Mouse (Mus musculus) thymus, postnatal 0 days (tissue): Measurements from ENCODE around the gene Gm38394. TPM values are rescaled to one million over a fixed set of nuclear protein-coding genes. Genes with fewer than 3 reads are reported as not detected.
A peak's percentile ranks its signal among the peaks of the same experiment; 100 is the strongest.

Experiments
- DNase-seq: peaks from one replicate; pipeline ENCODE4 v3.0.0-alpha.2; 2015; ENCODE audit warnings: low spot score
- polyA plus RNA-seq: library from polyadenylated mRNA; unstranded; fragments of >200 nt; fragmentation: Nextera tagmentation; extraction: Ambion mirVana; gene quantifications from 2 replicates; pipeline ENCODE4 v1.2.1, GENCODE M21; 2015

The Gm38394 gene
- polyA plus RNA-seq, 1 experiment from 2014 or later: 3.0 TPM

- DNase-seq: no peak
Observed at GRCm38 (mm10) chr1:133664203-133664970, 3.3 kb upstream of the Gm38394 start.

DNA sequence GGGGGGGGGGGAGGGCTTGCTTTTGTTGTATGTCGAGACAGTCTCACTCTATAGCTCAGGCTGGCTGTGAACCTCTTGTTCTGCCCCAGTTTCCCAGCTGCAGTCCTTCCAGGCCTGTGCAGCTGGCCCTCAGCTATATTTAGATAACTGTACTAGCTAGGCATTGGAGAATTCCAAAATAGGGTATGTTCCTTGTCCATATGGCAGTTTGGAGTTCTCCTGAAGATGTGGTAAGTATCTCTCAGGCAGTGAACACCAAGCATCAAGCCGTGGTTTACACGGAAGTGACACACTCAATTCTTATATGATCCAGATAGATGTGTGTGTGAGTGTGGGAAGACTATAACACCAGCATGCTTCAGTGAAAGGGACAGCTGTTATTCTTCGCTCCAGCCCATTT is 2.3 kb upstream of the Gm38394 start:
- DNase-seq: no peak

- no peak for DNase-seq
Observed at GRCm38 (mm10) chr1:133662941-133663340, 1.8 kb upstream of the Gm38394 start.

DNA sequence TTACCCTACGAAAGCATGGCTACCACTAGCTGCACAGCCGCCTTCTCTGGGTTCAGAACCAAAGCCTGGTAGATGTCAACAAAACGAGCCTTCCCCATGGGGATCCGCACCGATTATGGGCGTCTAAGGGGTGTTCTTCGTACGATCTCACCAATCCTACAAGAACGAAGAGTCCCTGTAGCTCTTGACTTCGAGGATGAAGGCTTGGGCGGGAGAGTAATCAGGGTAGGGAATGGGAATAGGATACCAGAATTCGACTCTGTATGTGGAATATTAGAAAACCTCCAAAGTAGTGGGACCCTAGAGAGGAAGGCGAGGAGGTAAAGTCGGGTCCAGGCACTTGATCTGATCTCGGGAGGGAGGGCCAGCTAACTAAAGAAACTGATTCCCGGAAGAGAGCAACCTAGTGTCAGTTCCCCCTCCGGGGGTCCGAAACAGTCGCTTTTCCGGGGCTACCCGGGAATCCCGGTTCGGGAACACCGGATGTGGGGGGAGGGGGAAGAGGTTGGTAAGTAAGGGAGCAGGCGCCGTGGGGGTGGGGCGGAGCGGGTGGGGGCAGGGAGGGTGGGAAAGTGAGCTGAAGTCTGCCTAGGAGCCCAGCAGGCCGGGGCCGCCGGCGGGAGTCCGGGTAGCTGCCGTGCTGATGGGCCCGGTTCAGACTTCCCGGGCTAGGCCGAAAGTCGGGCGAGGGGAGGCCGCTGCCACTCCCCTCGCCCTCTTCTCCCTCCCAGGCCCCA is 484 bp downstream of the Gm38394 start, which contains the start of gene Zbed6:
Gene Zbed6 (minus strand): TSS at position 420 of the 737 bp plus-strand sequence.
- DNase-seq: peak; percentile 38

GRCm38 (mm10) chr1:133658878-133659277 is 2.2 kb downstream of the Gm38394 start:
- no peak for DNase-seq

DNA sequence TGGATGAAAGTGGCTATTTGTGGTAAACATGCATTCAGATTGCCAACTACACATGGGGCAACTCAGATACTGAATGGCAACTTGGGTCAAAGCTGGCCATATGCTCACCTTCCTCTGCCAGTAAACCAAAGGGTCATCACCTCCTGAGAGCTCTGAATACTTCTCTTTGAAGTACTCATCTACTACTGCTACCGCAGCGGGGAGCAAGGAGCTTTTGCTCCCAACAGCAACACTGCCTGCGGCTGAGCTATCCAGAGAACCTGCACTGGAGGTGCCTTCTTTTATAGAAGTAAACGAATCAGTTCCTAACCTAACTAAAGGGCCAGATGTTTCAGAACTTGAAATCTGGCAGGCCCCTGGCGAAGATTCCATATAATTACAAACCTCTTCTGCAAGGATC is 4.3 kb downstream of the Gm38394 start:
- no peak for DNase-seq

- no peak for DNase-seq
Observed at GRCm38 (mm10) chr1:133653033-133653432, 8.1 kb downstream of the Gm38394 start.

DNA sequence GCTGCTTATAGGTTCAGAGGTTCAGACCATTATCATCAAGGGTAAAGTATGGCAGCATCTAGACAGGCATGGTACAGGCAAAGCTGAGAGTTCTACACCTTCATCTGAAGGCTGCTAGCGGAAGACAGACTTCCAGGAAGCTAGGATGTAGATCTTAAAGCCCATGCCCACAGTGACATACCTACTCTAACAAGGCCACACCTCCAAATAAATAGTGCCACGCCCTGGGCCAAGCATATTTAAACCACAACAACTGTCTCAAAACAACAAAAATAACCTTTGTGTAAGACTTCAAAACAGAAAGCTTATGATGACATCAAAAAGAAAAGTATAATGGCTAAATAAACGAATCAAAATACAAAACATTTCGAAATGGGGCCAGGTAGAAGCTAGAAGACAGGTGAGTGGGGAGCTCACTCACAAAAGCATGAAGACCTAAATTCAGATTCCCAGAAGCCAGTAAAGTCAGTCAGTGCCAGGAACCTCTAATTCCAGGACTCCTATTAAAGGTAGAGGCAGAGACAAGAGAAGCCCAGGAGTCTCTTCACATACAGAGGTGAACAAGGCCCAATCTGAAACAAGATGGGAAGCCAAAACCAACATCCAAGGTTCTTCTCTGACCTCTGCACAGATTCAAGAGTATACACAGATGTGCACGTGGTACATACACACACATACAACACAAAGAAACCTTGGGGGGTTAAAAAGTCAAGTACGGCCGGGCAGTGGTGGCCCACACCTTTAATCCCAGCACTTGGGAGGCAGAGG is 10.6 kb downstream of the Gm38394 start:
- DNase-seq: no peak

GRCm38 (mm10) chr1:133645652-133646051 is 15.5 kb downstream of the Gm38394 start:
- no peak for DNase-seq

GRCm38 (mm10) chr1:133641163-133641562 is 20.0 kb downstream of the Gm38394 start:
- no peak for DNase-seq

DNA sequence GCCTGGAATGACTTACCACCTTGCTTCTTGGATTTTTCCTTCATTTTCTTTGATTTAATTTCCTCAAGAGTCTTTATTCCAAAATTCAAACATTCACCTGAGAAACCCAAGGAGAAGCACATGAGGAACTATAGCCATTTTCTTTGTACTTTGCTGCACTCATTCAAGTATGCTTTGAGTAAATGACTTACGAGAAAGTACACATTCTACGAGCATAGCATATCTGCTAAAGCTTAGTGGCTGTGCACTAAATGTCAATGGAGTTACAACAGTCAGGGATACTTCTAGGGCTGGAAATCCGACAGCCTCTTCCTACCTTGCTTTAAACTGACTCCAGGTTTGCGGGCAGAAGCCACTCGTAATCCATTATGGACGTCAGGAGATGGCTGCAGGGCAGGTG is 22.6 kb downstream of the Gm38394 start:
- no peak for DNase-seq

DNA sequence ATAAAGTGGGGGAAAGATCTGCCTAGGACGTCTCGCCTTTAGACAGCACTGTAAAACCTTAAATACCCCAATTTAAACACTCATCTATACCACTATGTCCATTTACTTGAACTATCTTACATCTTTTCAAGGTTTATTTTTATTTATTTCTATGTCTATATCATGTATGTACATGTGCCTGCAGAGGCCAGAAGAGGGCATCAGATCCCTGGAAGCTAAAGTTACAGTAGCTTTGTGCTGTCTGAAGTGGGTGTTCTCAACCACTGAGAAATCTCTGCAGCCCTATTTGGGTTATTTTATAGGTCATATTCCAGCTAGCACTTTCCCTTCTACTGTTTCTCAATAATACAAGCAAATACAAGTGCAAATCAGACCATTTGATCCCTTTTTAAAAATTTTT is 28.9 kb downstream of the Gm38394 start:
- no peak for DNase-seq

DNA sequence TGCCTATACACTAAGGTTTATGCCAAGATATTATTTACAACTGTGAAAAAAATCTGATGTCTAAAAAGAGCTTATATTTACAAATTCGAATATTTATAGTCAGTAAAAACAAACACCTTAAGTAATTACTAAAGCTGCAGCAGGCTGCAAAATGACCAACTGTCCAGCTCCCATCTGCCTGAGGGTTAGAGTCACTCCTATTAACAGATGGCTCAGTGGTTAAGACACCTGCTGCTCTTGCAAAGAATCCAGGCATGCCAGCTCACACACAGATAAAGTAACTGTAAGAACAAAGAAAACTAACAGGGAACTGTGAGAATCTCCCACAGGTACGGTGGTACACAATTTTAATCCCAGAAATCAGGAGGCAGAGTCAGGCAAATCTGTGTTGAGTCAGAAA is 36.1 kb downstream of the Gm38394 start:
- DNase-seq: no peak

GRCm38 (mm10) chr1:133618311-133618710 is 42.8 kb downstream of the Gm38394 start:
- no peak for DNase-seq

GRCm38 (mm10) chr1:133617908-133618307 is 43.2 kb downstream of the Gm38394 start:
- DNase-seq: no peak

DNA sequence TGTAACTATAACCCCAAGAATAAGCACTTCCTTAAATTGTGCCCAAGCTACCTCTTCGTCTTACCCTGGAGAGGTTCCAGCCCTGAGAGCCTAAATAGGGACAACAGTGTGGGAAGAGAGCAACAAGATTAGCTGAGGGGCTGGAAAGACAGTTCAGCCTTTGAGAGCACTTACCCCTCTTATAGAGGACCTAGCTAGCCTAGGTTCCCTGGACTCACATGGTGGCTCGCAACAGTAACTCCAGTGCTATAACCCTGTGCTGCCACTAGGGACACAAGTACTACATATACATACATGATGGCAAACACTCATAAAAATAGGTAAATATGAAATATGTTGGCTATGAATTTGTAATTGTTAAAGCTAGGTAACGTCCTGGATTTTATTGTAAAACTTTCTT is 47.3 kb downstream of the Gm38394 start:
- peak; percentile 38 for DNase-seq

GRCm38 (mm10) chr1:133611436-133611835 is 49.7 kb downstream of the Gm38394 start:
- DNase-seq: no peak

DNA sequence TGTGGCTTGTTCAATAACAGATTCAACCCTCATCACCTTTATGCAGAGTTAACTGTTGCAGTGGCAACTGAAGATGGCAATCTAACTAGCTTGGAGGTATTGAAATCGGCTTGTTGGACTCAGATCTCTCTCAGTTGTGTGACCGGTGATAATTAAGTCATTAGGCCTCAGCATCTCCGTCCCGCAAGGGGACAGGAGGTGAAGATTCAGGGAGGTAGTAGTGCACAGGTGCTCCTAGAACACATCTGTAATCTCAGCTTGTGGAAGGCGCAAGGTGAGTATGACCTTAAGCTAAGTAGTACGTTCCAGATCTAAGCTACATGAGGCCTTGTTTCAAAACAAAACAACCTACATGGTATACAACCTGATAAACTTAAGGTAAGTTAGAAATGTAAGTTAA is 50.5 kb downstream of the Gm38394 start:
- no peak for DNase-seq

DNA sequence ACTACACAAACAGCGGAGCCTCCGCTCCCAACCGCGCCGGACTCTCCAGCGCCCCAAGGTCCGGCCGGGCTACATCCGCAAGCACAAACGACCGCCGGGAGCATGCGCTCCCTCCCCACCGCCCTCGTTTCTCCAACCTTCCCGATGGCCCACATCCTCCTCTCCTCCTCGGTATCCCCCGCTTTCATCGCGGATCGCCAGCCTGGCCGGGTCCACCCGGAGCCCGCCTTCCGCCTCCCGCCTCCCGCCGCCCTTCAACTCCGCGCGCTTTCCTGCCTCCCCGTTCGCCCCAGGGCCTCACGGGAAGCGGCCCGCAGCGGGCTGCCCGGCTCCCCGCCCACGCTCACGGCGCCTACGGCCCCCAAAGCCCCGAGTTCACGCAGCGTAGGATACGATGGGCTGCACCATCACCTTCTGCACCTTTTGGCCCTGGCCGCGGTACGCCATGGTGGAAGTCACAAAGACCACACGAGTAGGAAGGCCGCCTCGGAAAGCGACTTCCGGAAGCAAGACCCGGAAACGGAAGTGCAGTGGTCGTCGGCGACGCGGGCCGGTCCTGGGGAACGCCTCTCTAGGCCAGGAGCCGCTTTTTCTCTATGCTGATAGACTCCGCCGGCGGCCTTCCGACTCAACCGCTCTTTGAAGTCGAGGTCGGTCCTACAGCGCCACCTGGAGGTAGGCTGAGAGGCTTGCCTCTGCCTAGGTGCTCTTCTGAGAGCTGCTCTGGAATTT is 51.2 kb downstream of the Gm38394 start, which contains the start of gene Snrpe:
Gene Snrpe (minus strand): TSS at position 521 of the 732 bp plus-strand sequence.
- DNase-seq: peak; percentile 99

GRCm38 (mm10) chr1:133603174-133603573 is 57.9 kb downstream of the Gm38394 start:
- no peak for DNase-seq
